Mouse (Mus musculus) intestine, embryonic 14.5 days (tissue): Measurements from ENCODE around the gene Fam172a. TPM values are rescaled to one million over a fixed set of nuclear protein-coding genes. Genes with fewer than 3 reads are reported as not detected.

ENCODE experiments used
- ATAC-seq: fragments of 200-750 bp; cut with Nextera tagmentation; replicated peaks from 2 replicates; pipeline ENCODE4 v1.8.0; 2017; ENCODE audit warnings: low read depth, moderate number of reproducible peaks, moderate TSS enrichment, moderate library complexity; ENCODE audit not compliant: low FRiP score, low TSS enrichment
- DNase-seq: peaks from one replicate; pipeline ENCODE4 v3.0.0-alpha.2; 2018; ENCODE audit warnings: low spot score
- H3K27ac ChIP-seq: fragments of 300-500 bp; sonication (generic); 2 replicates; pipeline ENCODE4 v1.5.1; 2014; ENCODE audit warnings: low read depth, mild to moderate bottlenecking, control low read depth
- H3K27me3 ChIP-seq: fragments of 300-500 bp; sonication (generic); replicated peaks from 2 replicates; pipeline ENCODE4 v1.6.1; 2014; ENCODE audit warnings: low read length, control low read depth; ENCODE audit not compliant: control insufficient read depth, insufficient read depth
- H3K36me3 ChIP-seq: fragments of 300-500 bp; sonication (generic); 2 replicates; pipeline ENCODE4 v1.6.1; 2014; ENCODE audit warnings: low read length, control low read depth; ENCODE audit not compliant: control insufficient read depth, insufficient read depth
- H3K4me1 ChIP-seq: fragments of 300-500 bp; sonication (generic); replicated peaks from 2 replicates; pipeline ENCODE4 v1.6.1; 2014; ENCODE audit warnings: low read length, control low read depth, mixed read lengths; ENCODE audit not compliant: control insufficient read depth, insufficient read depth
- H3K4me2 ChIP-seq: fragments of 300-500 bp; sonication (generic); 2 replicates; pipeline ENCODE4 v1.6.1; 2014; ENCODE audit warnings: low read length
- H3K4me3 ChIP-seq: fragments of 300-500 bp; sonication (generic); 2 replicates; pipeline ENCODE4 v1.5.1; 2014; ENCODE audit warnings: low read depth, low read length, control low read depth, mixed read lengths
- H3K9ac ChIP-seq: fragments of 300-500 bp; sonication (generic); 2 replicates; pipeline ENCODE4 v1.6.1; 2014; ENCODE audit warnings: mild to moderate bottlenecking, low read length
- H3K9me3 ChIP-seq: fragments of 300-500 bp; sonication (generic); 2 replicates; pipeline ENCODE4 v1.6.1; 2016; ENCODE audit warnings: low read length, control low read depth; ENCODE audit not compliant: control insufficient read depth
- WGBS: fragments of 180-500 bp; shearing (Covaris S2); extraction: QIAGEN DNeasy Blood & Tissue Kit; methylation state at CpG from one replicate; pipeline ENCODE4 v1.1.7; 2014; 5-methylcytosine and 5-hydroxymethylcytosine counted together
- polyA plus RNA-seq: library from polyadenylated mRNA; unstranded; fragments of >200 nt; fragmentation: Nextera tagmentation; extraction: Ambion mirVana; gene quantifications from 2 replicates; pipeline ENCODE4 v1.2.1, GENCODE M21; 2014

The Fam172a gene
- polyA plus RNA-seq, 1 experiment from 2014 or later: 23.3 TPM

DNA sequence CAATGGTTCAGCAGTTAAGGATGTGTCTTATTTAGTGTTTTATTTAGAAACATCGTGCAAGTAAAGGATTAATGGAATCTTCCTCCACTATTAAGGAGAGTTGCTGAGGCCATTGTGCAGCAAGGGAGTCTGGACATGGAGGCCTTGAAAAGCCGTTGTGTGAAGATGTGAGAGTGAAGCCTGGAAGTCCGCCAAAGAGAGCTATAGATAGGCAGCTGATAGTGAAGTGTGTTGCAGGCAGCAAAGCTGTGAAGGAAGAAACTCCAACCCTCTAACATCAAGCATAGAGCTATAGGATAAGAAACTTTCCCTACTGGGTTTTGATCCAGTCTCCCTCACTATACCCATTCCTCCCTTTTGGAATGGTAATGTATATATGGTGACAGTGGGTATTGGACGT is 385.9 kb downstream of the Fam172a start:
- DNase-seq (no peak), ATAC-seq (no peak)
- no peak overlapping the region for H3K27ac ChIP-seq
- no peak overlapping the region for H3K9ac ChIP-seq
- WGBS: 89% methylated on average over 4 of the region's 4 CpGs
- H3K9me3 ChIP-seq: no peaks in the 10 kb centered on the region
- H3K27me3 ChIP-seq: no peaks in the 10 kb centered on the region
- no peak overlapping the region for H3K4me3 ChIP-seq
- no peaks in the 10 kb centered on the region for H3K4me1 ChIP-seq
- H3K36me3 ChIP-seq: no peaks in the 10 kb centered on the region
- no peak overlapping the region for H3K4me2 ChIP-seq

DNA sequence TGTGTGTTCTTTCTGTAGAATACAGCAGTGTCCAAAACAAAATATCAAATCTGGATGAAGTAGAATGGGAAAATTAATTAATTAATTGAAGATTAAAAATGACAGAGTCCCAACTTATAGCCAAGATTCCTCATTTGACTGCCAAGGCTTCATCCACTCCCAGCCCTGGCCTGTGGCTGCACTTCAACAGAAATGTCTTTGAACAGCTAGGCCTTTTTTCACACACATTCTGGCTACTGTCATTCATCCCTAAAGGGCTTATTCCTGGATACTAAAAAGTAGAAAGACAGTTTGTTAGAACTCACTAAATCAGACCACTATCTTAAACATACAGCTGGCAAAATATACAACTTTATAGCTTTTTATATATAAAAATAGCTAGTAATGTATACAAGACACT is 388.9 kb downstream of the Fam172a start:
- no peak overlapping the region for H3K4me2 ChIP-seq
- H3K27ac ChIP-seq: no peak overlapping the region
- no peaks in the 10 kb centered on the region for H3K36me3 ChIP-seq
- DNase-seq (no peak), ATAC-seq (no peak)
- no peaks in the 10 kb centered on the region for H3K27me3 ChIP-seq
- no peaks in the 10 kb centered on the region for H3K4me1 ChIP-seq
- H3K9ac ChIP-seq: no peak overlapping the region
- no peak overlapping the region for H3K4me3 ChIP-seq
- no peaks in the 10 kb centered on the region for H3K9me3 ChIP-seq

DNA sequence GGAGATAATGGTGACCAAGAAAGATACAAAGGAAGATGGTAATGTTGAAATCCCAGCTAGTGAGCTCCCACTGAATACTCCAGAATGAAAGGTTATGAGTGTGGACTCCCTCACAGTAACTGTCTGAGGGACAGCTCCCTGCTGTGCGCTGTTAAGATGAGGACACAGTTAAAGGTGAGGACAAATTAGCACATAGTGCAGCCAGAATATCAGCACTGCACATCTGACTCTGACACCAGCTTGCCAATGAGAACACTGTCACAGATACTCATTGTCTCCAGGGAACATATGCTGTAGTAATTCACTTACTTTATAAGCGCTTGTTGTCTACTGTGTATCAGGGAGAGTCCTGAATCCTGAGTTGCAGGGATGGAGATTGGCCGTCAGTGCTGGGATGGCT is 390.1 kb downstream of the Fam172a start:
- Histone ChIP-seq H3K27me3 (no peaks in the 10 kb centered on the region), H3K4me1 (no peaks in the 10 kb centered on the region), H3K9me3 (no peaks in the 10 kb centered on the region), H3K9ac (no peak overlapping the region), H3K36me3 (no peaks in the 10 kb centered on the region), H3K4me2 (no peak overlapping the region), H3K27ac (no peak overlapping the region), H3K4me3 (no peak overlapping the region)
- DNase-seq (no peak), ATAC-seq (no peak)
- 75% methylated on average over 3 of the region's 3 CpGs for WGBS

DNA sequence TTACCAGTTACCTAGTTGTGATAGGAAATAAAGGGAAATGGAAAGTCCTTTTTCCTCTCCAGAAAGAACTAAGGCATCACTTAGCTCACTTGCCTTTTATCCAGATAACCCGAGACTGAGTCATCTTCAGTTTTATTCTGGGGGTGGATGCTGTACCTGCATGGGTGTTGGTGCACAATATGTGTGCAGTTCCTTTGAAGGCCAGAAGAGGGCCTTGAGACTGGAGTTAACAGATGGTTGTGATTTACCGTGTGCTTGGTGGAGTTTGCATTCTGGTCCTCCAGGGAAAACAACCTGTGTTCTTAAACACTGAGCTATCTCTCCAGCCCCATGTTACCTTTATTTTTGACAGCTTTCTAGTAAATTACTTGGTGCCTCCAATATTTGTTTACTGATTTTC is 392.5 kb downstream of the Fam172a start:
- H3K36me3 ChIP-seq: no peaks in the 10 kb centered on the region
- H3K27ac ChIP-seq: no peak overlapping the region
- WGBS: 88% methylated on average over 2 of the region's 2 CpGs
- DNase-seq (no peak), ATAC-seq (no peak)
- no peaks in the 10 kb centered on the region for H3K4me1 ChIP-seq
- no peak overlapping the region for H3K4me2 ChIP-seq
- no peaks in the 10 kb centered on the region for H3K27me3 ChIP-seq
- H3K9me3 ChIP-seq: no peaks in the 10 kb centered on the region
- no peak overlapping the region for H3K9ac ChIP-seq
- no peak overlapping the region for H3K4me3 ChIP-seq

DNA sequence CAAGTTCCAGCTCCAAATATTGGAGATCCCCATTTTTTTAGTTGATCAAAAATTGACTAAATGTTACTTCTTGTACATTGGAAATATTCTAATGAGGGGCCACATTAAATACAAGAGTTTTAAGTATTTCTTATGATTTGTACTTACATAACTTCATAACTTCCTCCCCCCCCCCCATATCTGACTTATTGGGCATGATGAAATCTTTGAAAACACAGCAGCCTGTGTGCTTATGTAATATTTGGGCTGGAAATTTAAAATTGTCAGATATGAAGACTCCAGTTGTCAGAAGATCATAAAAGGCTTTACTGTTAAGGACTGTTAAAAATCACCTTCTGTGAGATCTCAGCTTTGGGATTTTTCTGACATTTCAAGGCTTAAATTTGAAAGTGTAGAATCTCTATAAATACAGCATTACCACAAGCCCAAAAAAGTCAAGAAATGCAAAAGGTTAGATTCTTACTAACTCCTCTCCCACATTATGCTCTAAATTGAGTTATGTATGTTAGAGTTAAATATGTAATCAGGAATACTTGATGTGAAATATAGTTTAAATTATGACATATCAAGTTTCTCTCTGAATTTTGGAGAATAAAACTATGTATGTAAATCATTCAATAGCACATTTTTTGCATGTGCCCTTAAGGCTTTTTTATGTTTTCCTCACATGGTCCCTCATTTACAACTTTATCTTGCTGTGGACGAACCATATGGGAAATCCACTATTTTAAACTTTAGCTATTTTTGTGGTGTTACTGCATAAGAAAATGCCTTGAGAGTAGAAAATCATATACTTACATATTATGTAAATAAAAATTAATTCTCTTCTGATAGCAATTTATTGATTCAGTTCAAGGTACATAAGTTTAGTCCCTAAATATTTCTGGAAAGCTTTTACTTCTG is 393.5 kb downstream of the Fam172a start:
- no peaks in the 10 kb centered on the region for H3K4me1 ChIP-seq
- ATAC-seq (no peak), DNase-seq (no peak)
- H3K9me3 ChIP-seq: no peaks in the 10 kb centered on the region
- H3K36me3 ChIP-seq: no peaks in the 10 kb centered on the region
- no peaks in the 10 kb centered on the region for H3K27me3 ChIP-seq
- 66% methylated on average over 1 of the region's 1 CpGs for WGBS
- H3K4me3 ChIP-seq: no peak overlapping the region
- H3K4me2 ChIP-seq: no peak overlapping the region
- no peak overlapping the region for H3K27ac ChIP-seq
- no peak overlapping the region for H3K9ac ChIP-seq

DNA sequence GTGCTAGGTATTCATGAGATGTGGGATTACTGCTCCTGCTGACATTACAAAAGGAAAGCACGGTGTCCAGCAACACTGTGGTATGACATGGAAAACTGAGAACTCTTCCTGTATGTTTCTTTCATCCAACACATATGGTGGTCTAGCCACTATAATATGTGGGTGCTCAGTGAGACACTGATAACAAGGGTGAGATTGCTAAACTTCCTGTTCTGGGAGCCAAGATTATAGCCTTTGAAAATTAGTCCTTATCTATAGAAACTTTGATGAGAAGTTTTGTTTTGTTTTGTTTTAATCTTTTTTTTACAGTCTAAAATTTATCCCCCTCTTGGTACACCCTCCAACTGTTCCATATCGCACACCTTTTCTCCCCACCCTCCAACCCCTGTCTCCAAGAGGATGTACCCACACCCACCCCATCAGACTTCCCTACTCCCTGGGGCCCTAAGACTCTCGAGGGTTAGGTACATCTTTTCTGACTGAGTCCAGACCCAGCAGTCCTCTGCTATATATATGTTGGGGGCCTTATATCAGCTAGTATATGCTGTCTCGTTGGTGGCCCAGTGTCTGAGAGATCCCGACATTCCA is 397.1 kb downstream of the Fam172a start:
- Histone ChIP-seq H3K4me1 (no peaks in the 10 kb centered on the region), H3K36me3 (no peaks in the 10 kb centered on the region), H3K4me2 (no peak overlapping the region), H3K9ac (no peak overlapping the region), H3K27ac (no peak overlapping the region), H3K4me3 (no peak overlapping the region), H3K9me3 (no peaks in the 10 kb centered on the region), H3K27me3 (no peaks in the 10 kb centered on the region)
- 82% methylated on average over 5 of the region's 5 CpGs for WGBS
- DNase-seq (no peak), ATAC-seq (no peak)

DNA sequence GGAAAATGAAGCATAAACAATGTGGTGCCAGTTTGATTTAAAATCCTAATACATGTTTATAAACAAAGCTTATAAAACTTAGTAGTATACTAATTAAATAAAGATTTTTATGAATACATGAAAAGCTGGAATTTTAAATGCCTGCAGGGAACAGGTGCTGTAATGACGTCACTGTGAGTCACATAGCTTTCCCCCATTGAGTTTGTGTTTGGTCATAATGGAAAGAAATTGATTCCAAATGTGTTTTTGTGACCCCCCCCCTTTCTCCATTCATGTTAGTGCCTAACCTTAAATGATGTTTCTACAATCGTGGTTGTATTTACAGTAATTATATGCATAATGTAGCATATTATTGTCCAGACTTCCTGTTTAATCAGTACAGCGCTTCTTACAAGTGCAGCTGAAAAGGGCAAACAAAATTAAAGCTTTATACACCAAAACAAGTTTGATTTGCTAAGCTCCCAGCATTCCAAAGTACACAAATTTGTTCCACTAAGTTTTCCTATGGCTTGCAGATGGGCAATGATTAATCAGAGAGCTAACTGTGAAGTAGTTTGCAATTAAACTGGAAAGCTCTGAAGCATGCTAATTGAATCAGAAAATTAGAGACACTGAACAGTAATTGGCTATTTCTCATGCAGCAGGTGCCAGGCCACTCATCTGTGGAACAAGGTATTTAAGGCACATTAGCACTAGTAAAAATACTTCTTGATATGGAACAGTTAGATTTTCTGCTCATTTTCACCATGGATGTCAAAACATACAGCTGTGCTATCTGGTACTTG is 398.1 kb downstream of the Fam172a start:
- ATAC-seq (no peak), DNase-seq (no peak)
- Histone ChIP-seq H3K27ac (no peak overlapping the region), H3K4me2 (no peak overlapping the region), H3K36me3 (no peaks in the 10 kb centered on the region), H3K27me3 (no peaks in the 10 kb centered on the region), H3K9ac (no peak overlapping the region), H3K9me3 (no peaks in the 10 kb centered on the region), H3K4me1 (no peaks in the 10 kb centered on the region), H3K4me3 (no peak overlapping the region)
- WGBS: 44% methylated on average over 3 of the region's 3 CpGs

DNA sequence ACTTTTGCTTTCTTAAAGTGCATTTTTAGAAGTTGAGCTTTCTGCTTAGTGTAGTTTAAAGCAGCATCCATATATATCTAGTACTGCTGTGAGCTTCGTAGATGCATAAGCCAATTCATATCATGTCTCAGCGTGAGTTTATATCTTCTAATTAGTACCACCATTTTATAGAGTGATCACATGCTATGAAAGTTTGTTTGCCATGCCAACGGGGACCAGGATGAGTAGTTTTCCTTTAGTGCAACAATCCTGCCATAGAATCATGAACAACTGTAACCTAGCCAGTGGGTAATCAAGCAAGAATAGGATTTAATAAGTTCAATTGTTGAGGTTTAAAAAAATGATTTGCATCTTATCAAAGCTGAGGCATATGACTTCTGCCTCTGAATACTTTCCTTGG is 398.8 kb downstream of the Fam172a start:
- H3K4me1 ChIP-seq: no peaks in the 10 kb centered on the region
- no peak overlapping the region for H3K9ac ChIP-seq
- no peak overlapping the region for H3K4me2 ChIP-seq
- DNase-seq (no peak), ATAC-seq (no peak)
- no peaks in the 10 kb centered on the region for H3K36me3 ChIP-seq
- no peaks in the 10 kb centered on the region for H3K27me3 ChIP-seq
- H3K9me3 ChIP-seq: no peaks in the 10 kb centered on the region
- H3K4me3 ChIP-seq: no peak overlapping the region
- 78% methylated on average over 3 of the region's 3 CpGs for WGBS
- H3K27ac ChIP-seq: no peak overlapping the region
